Mouse (Mus musculus): Measurements from ENCODE around the gene Ltk.

The Ltk gene

DNA sequence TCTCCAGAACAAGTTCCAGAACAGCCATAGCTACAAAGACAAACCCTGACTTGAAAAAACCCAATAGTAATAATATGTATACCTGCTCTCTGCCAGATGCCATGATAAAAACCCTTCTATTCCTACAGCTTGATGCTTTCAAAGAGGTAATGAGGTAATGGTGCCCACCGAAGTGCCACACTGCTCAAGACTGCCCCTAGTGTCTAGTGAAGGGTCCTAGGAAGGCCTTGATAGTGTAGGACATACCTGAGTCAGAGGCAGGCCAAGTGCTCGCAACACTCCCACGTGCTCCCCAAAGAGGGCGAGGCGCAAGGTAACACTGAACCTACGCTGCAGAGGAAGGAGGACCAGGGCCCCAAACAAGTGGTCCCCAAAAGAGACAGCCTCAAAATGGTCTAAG lies 7.0 kb upstream of the Ltk start:
- Histone ChIP-seq H3K4me1 (replicated peaks; ENCODE audit: low read depth, low read length) (peaks cover 44% of the 10 kb centered on the region), H3K4me3 (replicated peaks; ENCODE audit: low read length) (no peak overlapping the region), H3K9me3 (ENCODE audit: low read length) (no peaks in the 10 kb centered on the region), H3K36me3 (ENCODE audit: insufficient read depth, low read length) (peaks cover 89% of the 10 kb centered on the region), H3K27me3 (ENCODE audit: insufficient read depth, low read length) (no peaks in the 10 kb centered on the region)
- TF ChIP-seq POU5F1 (IDR thresholded peaks at IDR 0.05; ENCODE audit: borderline replicate concordance, low read length) (no peak), CTCF (conservative IDR thresholded peaks at IDR 0.05; ENCODE audit: low read length) (peak; percentile 45)

GRCm38 (mm10) chr2:119763924-119764323 lies 3.7 kb upstream of the Ltk start:
- peaks cover 47% of the 10 kb centered on the region for H3K4me1 ChIP-seq (replicated peaks; ENCODE audit: low read depth, low read length)
- peaks cover 56% of the 10 kb centered on the region for H3K36me3 ChIP-seq (ENCODE audit: insufficient read depth, low read length)
- no peak overlapping the region for H3K4me3 ChIP-seq (replicated peaks; ENCODE audit: low read length)
- H3K27me3 ChIP-seq (ENCODE audit: insufficient read depth, low read length) = peaks cover 23% of the 10 kb centered on the region
- TF ChIP-seq NANOG (IDR thresholded peaks at IDR 0.05; ENCODE audit: borderline replicate concordance, low read length) (no peak), CTCF (conservative IDR thresholded peaks at IDR 0.05; ENCODE audit: low read length) (no peak), POU5F1 (IDR thresholded peaks at IDR 0.05; ENCODE audit: borderline replicate concordance, low read length) (no peak)
- H3K9me3 ChIP-seq (ENCODE audit: low read length) = no peaks in the 10 kb centered on the region

- peaks cover 46% of the 10 kb centered on the region for H3K4me1 ChIP-seq (replicated peaks; ENCODE audit: low read depth, low read length)
- H3K27me3 ChIP-seq (ENCODE audit: insufficient read depth, low read length) = peaks cover 39% of the 10 kb centered on the region
- H3K9me3 ChIP-seq (ENCODE audit: low read length) = no peaks in the 10 kb centered on the region
- peaks cover 44% of the 10 kb centered on the region for H3K36me3 ChIP-seq (ENCODE audit: insufficient read depth, low read length)
- no peak overlapping the region for H3K4me3 ChIP-seq (replicated peaks; ENCODE audit: low read length)
- no peak for TF ChIP-seq NANOG (IDR thresholded peaks at IDR 0.05; ENCODE audit: borderline replicate concordance, low read length)
- no peak for TF ChIP-seq POU5F1 (IDR thresholded peaks at IDR 0.05; ENCODE audit: borderline replicate concordance, low read length)
- no peak for TF ChIP-seq CTCF (conservative IDR thresholded peaks at IDR 0.05; ENCODE audit: low read length)
Measured at GRCm38 (mm10) chr2:119762276-119762675, 2.0 kb upstream of the Ltk start.

DNA sequence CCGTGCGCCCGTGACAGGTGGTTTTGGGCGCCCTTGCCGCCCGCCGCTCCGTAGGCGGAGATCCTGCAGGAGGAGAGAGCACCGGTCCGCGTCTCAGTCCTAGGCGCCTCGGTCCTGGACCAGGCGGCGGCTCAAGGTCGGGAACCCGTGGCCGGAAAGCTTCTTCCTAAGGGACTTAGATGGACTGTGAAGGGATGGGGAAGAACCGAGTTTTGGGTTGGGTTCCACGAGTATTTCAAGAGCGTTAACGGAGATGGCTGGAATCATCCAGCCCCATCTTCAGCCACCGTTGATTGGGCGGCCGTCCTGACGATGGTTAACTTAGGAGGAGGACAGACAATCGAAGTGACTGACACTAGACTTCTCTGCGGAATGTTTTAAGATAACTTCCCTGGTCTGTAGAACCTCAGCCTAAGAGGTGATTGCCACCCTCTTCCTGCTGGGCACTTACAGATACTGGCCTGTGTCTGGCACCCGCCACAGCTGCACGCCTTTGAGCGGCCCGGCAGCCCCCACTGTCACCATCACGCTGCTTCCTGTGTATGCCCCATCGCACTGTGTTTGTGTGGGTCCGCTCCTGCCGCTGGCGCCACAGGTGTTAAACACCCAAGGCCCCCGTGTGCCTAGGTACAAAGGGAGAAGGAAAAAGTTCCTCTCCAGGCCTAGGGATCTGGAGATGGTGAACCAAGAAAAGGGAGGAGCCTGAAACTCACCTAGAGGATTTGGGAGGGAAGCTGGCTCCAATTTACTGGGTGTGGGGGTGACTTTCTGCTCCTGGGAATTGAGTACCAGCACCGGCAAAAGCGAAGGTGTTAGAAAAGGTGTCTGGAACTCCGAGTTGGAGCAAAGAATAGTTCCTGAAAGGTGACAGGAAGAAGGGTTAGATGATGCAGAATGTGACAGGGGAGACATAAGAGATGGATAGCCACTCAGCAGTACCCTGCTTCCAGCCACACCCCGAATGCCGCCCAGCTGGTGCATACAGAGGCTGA lies 1.1 kb downstream of the Ltk start:
- no peaks in the 10 kb centered on the region for H3K9me3 ChIP-seq (ENCODE audit: low read length)
- peaks cover 16% of the 10 kb centered on the region for H3K36me3 ChIP-seq (ENCODE audit: insufficient read depth, low read length)
- H3K4me3 ChIP-seq (replicated peaks; ENCODE audit: low read length) = peak overlapping the region; percentile 81
- H3K27me3 ChIP-seq (ENCODE audit: insufficient read depth, low read length) = peaks cover 48% of the 10 kb centered on the region
- peaks cover 44% of the 10 kb centered on the region for H3K4me1 ChIP-seq (replicated peaks; ENCODE audit: low read depth, low read length)
- TF ChIP-seq CTCF (conservative IDR thresholded peaks at IDR 0.05; ENCODE audit: low read length) (no peak), POU5F1 (IDR thresholded peaks at IDR 0.05; ENCODE audit: borderline replicate concordance, low read length) (no peak), NANOG (IDR thresholded peaks at IDR 0.05; ENCODE audit: borderline replicate concordance, low read length) (no peak)

GRCm38 (mm10) chr2:119758101-119758843 lies 2.0 kb downstream of the Ltk start:
- TF ChIP-seq NANOG (IDR thresholded peaks at IDR 0.05; ENCODE audit: borderline replicate concordance, low read length) (no peak), CTCF (conservative IDR thresholded peaks at IDR 0.05; ENCODE audit: low read length) (no peak), POU5F1 (IDR thresholded peaks at IDR 0.05; ENCODE audit: borderline replicate concordance, low read length) (no peak)
- H3K36me3 ChIP-seq (ENCODE audit: insufficient read depth, low read length) = peaks cover 14% of the 10 kb centered on the region

DNA sequence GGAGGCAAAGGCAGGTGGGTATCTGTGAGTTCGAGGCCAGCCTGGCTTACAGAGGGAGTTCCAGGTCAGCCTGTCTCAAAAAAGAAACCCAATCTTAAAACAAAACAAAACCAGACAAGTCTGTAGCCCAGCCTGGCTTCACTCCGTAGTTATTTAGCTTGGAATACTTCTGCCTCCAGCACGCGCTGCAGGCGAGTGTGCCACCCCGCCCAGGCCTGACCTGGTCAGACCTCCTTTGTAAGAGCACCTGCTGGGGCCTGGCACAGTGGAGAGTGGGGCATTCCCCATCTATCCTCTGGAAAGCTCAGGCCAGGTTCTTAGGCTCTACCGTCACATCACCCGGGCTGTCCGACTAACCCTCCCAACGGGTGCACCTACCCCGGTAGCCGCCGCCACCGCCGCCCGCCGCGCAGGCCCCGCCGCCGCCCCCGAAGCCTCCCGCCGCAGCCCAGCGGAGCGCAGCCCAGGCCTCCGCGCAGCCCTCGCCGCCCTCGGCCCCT lies 2.6 kb downstream of the Ltk start:
- Histone ChIP-seq H3K36me3 (ENCODE audit: insufficient read depth, low read length) (peaks cover 11% of the 10 kb centered on the region), H3K4me1 (replicated peaks; ENCODE audit: low read depth, low read length) (peaks cover 36% of the 10 kb centered on the region), H3K27me3 (ENCODE audit: insufficient read depth, low read length) (peaks cover 49% of the 10 kb centered on the region), H3K4me3 (replicated peaks; ENCODE audit: low read length) (peak overlapping the region; percentile 81), H3K9me3 (ENCODE audit: low read length) (no peaks in the 10 kb centered on the region)
- TF ChIP-seq CTCF (conservative IDR thresholded peaks at IDR 0.05; ENCODE audit: low read length) = no peak
- TF ChIP-seq NANOG (IDR thresholded peaks at IDR 0.05; ENCODE audit: borderline replicate concordance, low read length) = no peak
- TF ChIP-seq POU5F1 (IDR thresholded peaks at IDR 0.05; ENCODE audit: borderline replicate concordance, low read length) = no peak

More at GRCm38 (mm10) chr2:119758101-119758843, 2.0 kb downstream of the Ltk start:
- peak overlapping the region; percentile 81 for H3K4me3 ChIP-seq (replicated peaks; ENCODE audit: low read length)
- peaks cover 49% of the 10 kb centered on the region for H3K27me3 ChIP-seq (ENCODE audit: insufficient read depth, low read length)
- H3K4me1 ChIP-seq (replicated peaks; ENCODE audit: low read depth, low read length) = peaks cover 36% of the 10 kb centered on the region
- H3K9me3 ChIP-seq (ENCODE audit: low read length) = no peaks in the 10 kb centered on the region

DNA sequence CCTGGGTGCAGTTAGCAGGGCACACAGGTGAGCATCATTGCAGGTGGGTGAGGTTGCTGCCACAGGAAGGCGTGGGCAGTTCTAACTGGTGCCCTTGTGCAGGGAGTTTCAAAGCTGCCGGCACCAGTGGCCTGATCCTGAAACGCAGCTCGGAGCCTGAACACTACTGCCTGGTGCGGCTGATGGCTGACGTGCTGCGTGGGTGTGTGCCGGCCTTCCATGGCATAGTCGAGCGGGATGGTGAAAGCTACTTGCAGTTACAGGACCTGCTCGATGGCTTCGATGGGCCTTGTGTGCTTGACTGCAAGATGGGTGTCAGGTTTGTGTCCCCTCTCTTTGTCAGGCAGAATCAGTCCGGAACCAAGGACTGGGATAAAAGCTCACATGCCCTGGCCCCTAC lies 11.0 kb downstream of the Ltk start:
- no peak for TF ChIP-seq CTCF (conservative IDR thresholded peaks at IDR 0.05; ENCODE audit: low read length)
- TF ChIP-seq POU5F1 (IDR thresholded peaks at IDR 0.05; ENCODE audit: borderline replicate concordance, low read length) = no peak
- H3K27me3 ChIP-seq (ENCODE audit: insufficient read depth, low read length) = peaks cover 23% of the 10 kb centered on the region
- H3K4me1 ChIP-seq (replicated peaks; ENCODE audit: low read depth, low read length) = peaks cover 59% of the 10 kb centered on the region
- peaks cover 39% of the 10 kb centered on the region for H3K36me3 ChIP-seq (ENCODE audit: insufficient read depth, low read length)
- H3K4me3 ChIP-seq (replicated peaks; ENCODE audit: low read length) = no peak overlapping the region; the same call in 1 of the 2 replicates
- H3K9me3 ChIP-seq (ENCODE audit: low read length) = no peaks in the 10 kb centered on the region

DNA sequence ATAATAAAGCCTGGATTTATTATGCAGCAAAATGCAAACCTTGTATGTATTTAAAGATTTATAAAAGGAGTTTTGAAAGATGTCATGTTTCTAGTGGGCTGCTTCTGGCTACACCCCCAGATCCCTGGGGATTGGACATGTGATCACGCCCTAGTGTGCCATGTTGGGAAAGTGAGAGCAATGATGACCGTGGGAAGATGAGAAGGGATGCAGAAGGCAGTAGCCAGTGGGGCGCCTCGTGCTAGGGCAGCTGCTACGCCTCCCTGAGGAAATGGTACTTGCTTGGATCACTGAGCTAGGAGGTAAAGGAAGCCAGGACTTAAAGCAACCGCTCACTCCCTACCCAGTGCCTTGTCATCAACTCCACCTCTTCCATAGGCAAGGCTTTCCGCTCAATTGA lies 12.7 kb downstream of the Ltk start:
- no peaks in the 10 kb centered on the region for H3K9me3 ChIP-seq (ENCODE audit: low read length)
- TF ChIP-seq POU5F1 (IDR thresholded peaks at IDR 0.05; ENCODE audit: borderline replicate concordance, low read length) = no peak
- no peak for TF ChIP-seq NANOG (IDR thresholded peaks at IDR 0.05; ENCODE audit: borderline replicate concordance, low read length)
- no peak for TF ChIP-seq CTCF (conservative IDR thresholded peaks at IDR 0.05; ENCODE audit: low read length)
- peaks cover 37% of the 10 kb centered on the region for H3K27me3 ChIP-seq (ENCODE audit: insufficient read depth, low read length)
- no peak overlapping the region for H3K4me3 ChIP-seq (replicated peaks; ENCODE audit: low read length)
- H3K36me3 ChIP-seq (ENCODE audit: insufficient read depth, low read length) = peaks cover 32% of the 10 kb centered on the region
- H3K4me1 ChIP-seq (replicated peaks; ENCODE audit: low read depth, low read length) = peaks cover 73% of the 10 kb centered on the region

Data from E14TG2a.4 (cell line).